Mouse (Mus musculus) ES-E14 (cell line): ENCODE measurements at regions not wholly inside any gene's neighbourhood (a gene's known extent, or its start where the extent isn't known, plus 50 kb on each side); places are given as distances from the start of the nearest gene placed in this dataset.

Source experiments
- CHD2 ChIP-seq: IDR thresholded peaks from 2 replicates; pipeline ENCODE4 v1.6.1; 2014; ENCODE audit warnings: mild to moderate bottlenecking, low read depth, low read length, inconsistent platforms
- HCFC1 ChIP-seq: IDR thresholded peaks from 2 replicates; pipeline ENCODE4 v1.6.1; 2012; ENCODE audit warnings: low read length, inconsistent platforms, borderline replicate concordance; ENCODE audit not compliant: insufficient read depth
- MAFK ChIP-seq: IDR thresholded peaks from 2 replicates; pipeline ENCODE4 v1.6.1; 2014; ENCODE audit warnings: mild to moderate bottlenecking, low read depth, low read length, inconsistent platforms; ENCODE audit not compliant: insufficient read depth
- ZNF384 ChIP-seq: IDR thresholded peaks from 2 replicates; pipeline ENCODE4 v1.6.1; 2012; ENCODE audit warnings: low read depth, low read length, inconsistent platforms

GRCm38 (mm10) chr6:139135693-139136092 is 366.1 kb downstream of the Rergl start:
- TF ChIP-seq ZNF384 (no peak), CHD2 (no peak), MAFK (no peak), HCFC1 (no peak)
